Mouse (Mus musculus): ENCODE data around the gene Akap2. TPM values are rescaled to one million over a fixed set of nuclear protein-coding genes. Genes with fewer than 3 reads are reported as not detected.

The Akap2 gene
- total and polyA plus RNA-seq, 3 experiments = 0.05 TPM; not detected in 2

- Histone ChIP-seq H3K4me1 (ENCODE audit: insufficient read depth, low read depth, low read length) (no peaks in the 10 kb centered on the region), H3K4me3 (ENCODE audit: low read depth, low read length) (no peak overlapping the region), H3K27me3 (ENCODE audit: insufficient read depth, low read length) (no peaks in the 10 kb centered on the region), H3K9me3 (replicated peaks) (peaks cover 41% of the 10 kb centered on the region), H3K36me3 (replicated peaks) (no peaks in the 10 kb centered on the region)
- no peak for TF ChIP-seq CTCF (IDR thresholded peaks at IDR 0.05; ENCODE audit: low read depth, low read length)
- TF ChIP-seq GATA2 (IDR thresholded peaks at IDR 0.05; ENCODE audit: borderline replicate concordance, low read depth, low read length) = no peak
- TF ChIP-seq POLR2AphosphoS5 (IDR thresholded peaks at IDR 0.05; ENCODE audit: insufficient replicate concordance, low read depth, low read length) = no peak
- TF ChIP-seq TAL1 (conservative IDR thresholded peaks at IDR 0.05; ENCODE audit: low read depth, low read length) = no peak
- no peak for DNase-seq (ENCODE audit: low spot score)
- no peak for ATAC-seq (ENCODE audit: extremely low read depth, insufficient number of reproducible peaks, low FRiP score, poor library complexity, severe bottlenecking)
Observed at GRCm38 (mm10) chr4:57861166-57861565, 143.7 kb downstream of the Akap2 start.

GRCm38 (mm10) chr4:57861856-57862255 is 144.4 kb downstream of the Akap2 start:
- Histone ChIP-seq H3K4me1 (ENCODE audit: insufficient read depth, low read depth, low read length) (no peaks in the 10 kb centered on the region), H3K27me3 (ENCODE audit: insufficient read depth, low read length) (no peaks in the 10 kb centered on the region), H3K9me3 (replicated peaks) (peaks cover 36% of the 10 kb centered on the region), H3K36me3 (replicated peaks) (no peaks in the 10 kb centered on the region), H3K4me3 (ENCODE audit: low read depth, low read length) (no peak overlapping the region)
- TF ChIP-seq CTCF (IDR thresholded peaks at IDR 0.05; ENCODE audit: low read depth, low read length) (no peak), GATA2 (IDR thresholded peaks at IDR 0.05; ENCODE audit: borderline replicate concordance, low read depth, low read length) (no peak), POLR2AphosphoS5 (IDR thresholded peaks at IDR 0.05; ENCODE audit: insufficient replicate concordance, low read depth, low read length) (no peak)
- no peak for ATAC-seq (ENCODE audit: extremely low read depth, insufficient number of reproducible peaks, low FRiP score, poor library complexity, severe bottlenecking)
- no peak for DNase-seq (ENCODE audit: low spot score)

- Histone ChIP-seq H3K36me3 (replicated peaks) (no peaks in the 10 kb centered on the region), H3K4me3 (ENCODE audit: low read depth, low read length) (no peak overlapping the region), H3K4me1 (ENCODE audit: insufficient read depth, low read depth, low read length) (no peaks in the 10 kb centered on the region), H3K27me3 (ENCODE audit: insufficient read depth, low read length) (no peaks in the 10 kb centered on the region), H3K9me3 (replicated peaks) (peaks cover 32% of the 10 kb centered on the region)
- TF ChIP-seq GATA2 (IDR thresholded peaks at IDR 0.05; ENCODE audit: borderline replicate concordance, low read depth, low read length) = no peak
- no peak for TF ChIP-seq CTCF (IDR thresholded peaks at IDR 0.05; ENCODE audit: low read depth, low read length)
- no peak for TF ChIP-seq GATA1 (IDR thresholded peaks at IDR 0.05; ENCODE audit: borderline replicate concordance, low read length)
- no peak for TF ChIP-seq POLR2AphosphoS5 (IDR thresholded peaks at IDR 0.05; ENCODE audit: insufficient replicate concordance, low read depth, low read length)
- no peak for TF ChIP-seq TAL1 (conservative IDR thresholded peaks at IDR 0.05; ENCODE audit: low read depth, low read length)
- ATAC-seq (ENCODE audit: extremely low read depth, insufficient number of reproducible peaks, low FRiP score, poor library complexity, severe bottlenecking) (no peak), DNase-seq (ENCODE audit: low spot score) (no peak)
Observed at GRCm38 (mm10) chr4:57862269-57862986, 145.0 kb downstream of the Akap2 start.

GRCm38 (mm10) chr4:57866088-57866487 is 148.6 kb downstream of the Akap2 start:
- Histone ChIP-seq H3K4me1 (ENCODE audit: insufficient read depth, low read depth, low read length) (no peaks in the 10 kb centered on the region), H3K36me3 (replicated peaks) (no peaks in the 10 kb centered on the region), H3K4me3 (ENCODE audit: low read depth, low read length) (no peak overlapping the region), H3K9me3 (replicated peaks) (peaks cover 15% of the 10 kb centered on the region), H3K27me3 (ENCODE audit: insufficient read depth, low read length) (no peaks in the 10 kb centered on the region)
- no peak for ATAC-seq (ENCODE audit: extremely low read depth, insufficient number of reproducible peaks, low FRiP score, poor library complexity, severe bottlenecking)
- DNase-seq (ENCODE audit: low spot score) = no peak
- TF ChIP-seq GATA1 (IDR thresholded peaks at IDR 0.05; ENCODE audit: borderline replicate concordance, low read length) (no peak), TAL1 (conservative IDR thresholded peaks at IDR 0.05; ENCODE audit: low read depth, low read length) (no peak), POLR2AphosphoS5 (IDR thresholded peaks at IDR 0.05; ENCODE audit: insufficient replicate concordance, low read depth, low read length) (no peak), GATA2 (IDR thresholded peaks at IDR 0.05; ENCODE audit: borderline replicate concordance, low read depth, low read length) (no peak), CTCF (IDR thresholded peaks at IDR 0.05; ENCODE audit: low read depth, low read length) (no peak)

- H3K4me3 ChIP-seq (ENCODE audit: low read depth, low read length) = no peak overlapping the region
Observed at GRCm38 (mm10) chr4:57866990-57867389, 149.5 kb downstream of the Akap2 start.

GRCm38 (mm10) chr4:57867454-57867853 is 150.0 kb downstream of the Akap2 start:
- no peaks in the 10 kb centered on the region for H3K4me1 ChIP-seq (ENCODE audit: insufficient read depth, low read depth, low read length)
- H3K9me3 ChIP-seq (replicated peaks) = peaks cover 9% of the 10 kb centered on the region
- no peak for ATAC-seq (ENCODE audit: extremely low read depth, insufficient number of reproducible peaks, low FRiP score, poor library complexity, severe bottlenecking)
- TF ChIP-seq CTCF (IDR thresholded peaks at IDR 0.05; ENCODE audit: low read depth, low read length) = no peak
- TF ChIP-seq GATA2 (IDR thresholded peaks at IDR 0.05; ENCODE audit: borderline replicate concordance, low read depth, low read length) = no peak
- no peak for TF ChIP-seq TAL1 (conservative IDR thresholded peaks at IDR 0.05; ENCODE audit: low read depth, low read length)
- no peak for TF ChIP-seq GATA1 (IDR thresholded peaks at IDR 0.05; ENCODE audit: borderline replicate concordance, low read length)
- TF ChIP-seq POLR2AphosphoS5 (IDR thresholded peaks at IDR 0.05; ENCODE audit: insufficient replicate concordance, low read depth, low read length) = no peak
- no peak for DNase-seq (ENCODE audit: low spot score)
- no peaks in the 10 kb centered on the region for H3K27me3 ChIP-seq (ENCODE audit: insufficient read depth, low read length)
- no peak overlapping the region for H3K4me3 ChIP-seq (ENCODE audit: low read depth, low read length)
- H3K36me3 ChIP-seq (replicated peaks) = no peaks in the 10 kb centered on the region

More at GRCm38 (mm10) chr4:57866990-57867389, 149.5 kb downstream of the Akap2 start:
- Histone ChIP-seq H3K4me1 (ENCODE audit: insufficient read depth, low read depth, low read length) (no peaks in the 10 kb centered on the region), H3K27me3 (ENCODE audit: insufficient read depth, low read length) (no peaks in the 10 kb centered on the region), H3K36me3 (replicated peaks) (no peaks in the 10 kb centered on the region), H3K9me3 (replicated peaks) (peaks cover 12% of the 10 kb centered on the region)
- TF ChIP-seq POLR2AphosphoS5 (IDR thresholded peaks at IDR 0.05; ENCODE audit: insufficient replicate concordance, low read depth, low read length) = no peak
- TF ChIP-seq GATA1 (IDR thresholded peaks at IDR 0.05; ENCODE audit: borderline replicate concordance, low read length) = no peak
- no peak for TF ChIP-seq TAL1 (conservative IDR thresholded peaks at IDR 0.05; ENCODE audit: low read depth, low read length)
- TF ChIP-seq GATA2 (IDR thresholded peaks at IDR 0.05; ENCODE audit: borderline replicate concordance, low read depth, low read length) = no peak
- TF ChIP-seq CTCF (IDR thresholded peaks at IDR 0.05; ENCODE audit: low read depth, low read length) = no peak
- no peak for ATAC-seq (ENCODE audit: extremely low read depth, insufficient number of reproducible peaks, low FRiP score, poor library complexity, severe bottlenecking)
- DNase-seq (ENCODE audit: low spot score) = no peak
